Mouse (Mus musculus) B cell, adult 2 months (primary cell): ENCODE results near the gene Gm37240.
"Not testable (repeated sequence)": the region's sequence is repeated elsewhere in the genome, so short reads cannot be mapped to it uniquely, and the experiment has no call there.

Experiments used
- DNase-seq, 2 experiments: peaks; one replicate each; pipeline ENCODE4 v3.0.0; 2022

The Gm37240 gene

DNA sequence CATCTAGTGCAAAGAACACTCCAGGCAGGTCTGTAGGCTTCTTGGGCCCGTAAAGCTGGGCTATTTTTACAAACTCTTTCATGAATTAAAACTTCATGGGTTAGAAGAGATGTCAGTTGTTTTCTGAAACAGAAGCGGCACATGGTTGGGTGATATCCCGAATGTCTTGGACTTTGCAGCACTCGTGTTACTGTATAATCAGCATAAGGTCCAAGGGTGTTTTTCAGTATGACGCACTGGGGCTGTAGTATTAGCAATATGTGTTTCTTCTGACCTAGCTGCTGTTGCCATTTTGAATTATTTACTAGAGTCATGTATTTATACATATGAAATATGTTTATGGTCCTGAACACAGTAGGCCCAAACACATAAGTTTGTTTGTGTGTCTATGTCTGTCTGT, 961.2 kb downstream of the Gm37240 start:
- no peak for DNase-seq

DNA sequence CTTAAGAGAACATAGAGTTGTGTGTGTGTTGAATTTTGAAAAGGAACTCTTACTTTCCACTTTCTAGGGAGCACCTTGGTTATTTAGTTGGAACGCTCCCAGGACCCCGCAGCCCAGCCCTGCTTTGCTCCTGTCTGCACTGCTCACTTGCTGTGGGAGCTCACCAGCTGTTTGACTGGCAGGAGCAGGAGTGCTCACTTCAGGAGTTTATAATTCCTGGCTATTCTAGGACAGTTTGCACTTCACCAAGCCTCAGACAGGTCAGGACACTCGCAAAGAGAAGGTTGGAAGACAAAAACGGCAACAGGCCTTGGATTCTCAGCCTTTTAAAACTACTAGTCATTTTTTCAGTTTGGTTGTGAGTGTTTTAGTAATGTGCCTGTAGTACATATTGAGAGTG, 962.1 kb downstream of the Gm37240 start:
- no peak for DNase-seq

DNA sequence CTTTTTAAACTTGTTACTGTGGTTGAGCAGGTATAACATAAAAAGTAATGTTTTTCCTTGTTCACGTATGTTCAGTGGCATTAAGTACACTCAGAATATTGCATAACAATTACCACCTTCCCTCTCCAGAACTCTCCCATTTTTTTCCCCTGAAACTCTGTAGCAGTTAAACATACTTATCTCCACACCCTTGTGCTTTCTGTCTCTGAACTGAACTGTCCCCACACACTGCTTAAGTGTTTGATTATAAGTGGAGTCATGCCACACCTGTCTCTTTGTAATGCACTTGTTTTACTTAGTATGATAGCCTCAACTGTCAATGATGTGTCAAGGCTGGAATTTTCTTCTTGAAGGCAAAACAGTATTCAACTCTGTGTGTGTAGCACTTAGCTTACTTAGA, 963.6 kb downstream of the Gm37240 start:
- DNase-seq, result no peak

DNA sequence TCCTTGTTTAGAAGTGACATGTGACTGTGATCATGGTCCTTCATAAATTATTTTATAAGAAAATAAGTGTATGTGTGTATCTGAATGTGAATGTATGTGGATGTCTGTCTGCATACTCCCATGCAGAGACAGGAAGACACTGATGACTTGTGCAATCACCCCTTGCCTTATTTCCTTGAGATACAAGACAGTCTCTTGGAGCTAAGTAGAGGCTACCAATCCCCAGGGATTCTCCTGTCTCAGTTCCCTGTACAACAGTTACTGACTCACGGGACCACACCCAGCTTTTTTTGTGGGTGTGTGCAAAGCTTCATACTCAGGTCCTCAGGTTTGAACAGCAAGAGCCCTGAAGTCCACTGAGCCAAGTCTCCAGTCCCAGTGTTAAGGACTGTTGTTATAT, 964.1 kb downstream of the Gm37240 start:
- DNase-seq, result peak in 1 of 2 experiments; percentile 7

DNA sequence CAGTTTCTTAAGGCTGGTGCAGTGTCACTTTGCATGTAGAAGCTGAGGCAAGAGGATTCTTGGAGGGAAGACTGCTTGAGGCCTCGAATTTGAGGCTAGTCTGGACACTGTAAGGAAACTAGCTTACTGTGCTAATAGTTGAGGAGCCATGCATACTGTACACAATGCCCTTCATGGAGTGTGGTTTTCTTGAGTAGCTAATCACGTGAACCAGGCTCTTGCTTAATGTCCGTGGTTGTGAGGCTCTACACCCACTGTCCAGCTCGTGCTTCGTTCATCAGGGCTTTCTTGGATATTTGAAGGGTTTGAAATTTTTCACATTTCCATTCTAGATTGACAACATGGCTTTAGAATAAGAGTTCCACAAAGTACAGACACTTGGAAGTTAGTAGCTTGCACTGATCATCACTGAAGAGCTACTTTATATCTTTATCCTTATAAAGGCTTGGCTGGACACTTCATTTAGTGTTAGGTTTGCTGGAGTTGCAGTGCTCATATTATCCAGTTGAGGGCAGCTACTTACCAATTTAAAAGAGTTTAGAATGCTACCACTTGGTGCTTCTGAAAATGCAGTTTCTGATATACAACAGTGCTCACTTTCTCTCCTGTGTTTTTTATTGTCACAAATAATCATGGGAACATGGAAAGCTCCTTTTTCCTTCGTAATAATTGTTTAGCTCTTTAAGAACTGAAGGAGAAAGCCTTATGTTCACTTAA, 965.5 kb downstream of the Gm37240 start:
- DNase-seq, result no peak

DNA sequence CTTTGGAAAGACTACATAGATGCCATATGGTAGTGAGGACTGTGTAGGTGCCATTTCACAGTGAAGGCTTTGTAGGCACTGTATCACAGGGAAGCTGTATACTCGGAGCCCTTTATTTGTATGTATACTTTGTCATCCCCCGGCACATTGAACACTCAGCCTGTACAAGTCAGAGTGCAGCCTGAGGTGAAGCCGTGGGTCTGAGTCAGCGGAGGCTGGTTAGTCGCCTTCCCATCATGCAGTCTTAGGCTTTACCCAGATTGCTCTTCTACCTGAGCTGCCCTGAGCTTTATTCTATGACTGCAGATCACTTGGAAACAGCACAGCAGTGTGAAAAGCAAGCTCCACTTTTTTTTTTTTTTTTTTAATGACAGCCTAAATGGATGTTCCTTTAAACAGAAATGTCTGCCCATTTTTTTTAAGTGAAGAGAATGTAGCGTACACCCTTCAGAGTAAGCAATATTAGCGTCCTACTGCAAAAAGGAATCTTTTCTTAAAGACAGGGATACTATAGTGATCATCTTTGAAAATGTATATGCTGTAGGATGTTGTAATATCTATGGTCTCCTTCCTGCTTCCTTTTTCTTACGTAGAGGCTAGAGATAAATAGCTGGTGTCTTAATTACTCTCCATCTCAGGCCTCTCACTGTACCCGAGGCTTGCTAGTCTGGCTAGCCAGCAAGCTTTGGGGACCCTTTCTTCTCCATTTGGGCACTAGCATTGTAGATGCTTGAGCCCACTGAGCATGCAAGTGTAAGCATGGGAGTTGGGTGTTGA, 969.2 kb downstream of the Gm37240 start:
- no peak for DNase-seq

DNA sequence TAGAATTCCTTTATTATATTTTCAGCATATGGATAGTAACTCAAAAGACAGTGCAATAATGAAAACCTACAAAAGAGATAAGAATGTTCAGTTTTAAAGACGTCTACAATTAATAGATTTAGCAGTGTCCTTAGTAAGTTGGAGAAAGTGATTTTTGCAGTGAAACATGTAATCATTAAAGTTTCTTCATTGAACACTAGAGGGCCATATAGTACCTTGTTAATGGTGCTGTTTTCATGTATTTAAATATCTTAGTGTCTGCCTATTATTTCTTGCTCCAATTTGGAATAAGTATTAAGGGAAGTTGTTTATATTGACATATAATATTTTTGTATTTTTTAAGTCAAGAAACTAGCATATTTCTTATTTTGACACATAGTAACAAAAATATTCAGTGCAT, 973.0 kb downstream of the Gm37240 start:
- DNase-seq, result no peak

DNA sequence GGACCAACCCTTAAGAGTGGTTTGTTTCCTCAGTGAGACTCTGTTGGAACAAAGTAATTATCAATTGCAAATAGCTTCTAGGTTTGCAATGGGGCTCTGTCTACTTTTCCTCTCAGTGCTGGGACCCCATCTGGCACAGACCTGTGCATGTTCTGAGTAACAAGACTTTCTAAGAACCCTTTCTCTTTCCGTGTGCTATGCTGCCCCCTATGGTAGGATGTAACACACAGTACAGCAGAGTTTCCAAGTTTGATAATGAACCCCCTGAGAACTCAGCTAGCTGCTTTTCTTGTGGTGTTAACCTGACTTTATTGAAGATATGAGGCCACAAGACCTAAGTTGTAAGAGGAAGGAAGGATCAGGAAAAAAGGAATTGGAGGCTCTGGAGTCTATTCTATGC, 980.8 kb downstream of the Gm37240 start:
- DNase-seq, result peak; percentile 45 to 56

DNA sequence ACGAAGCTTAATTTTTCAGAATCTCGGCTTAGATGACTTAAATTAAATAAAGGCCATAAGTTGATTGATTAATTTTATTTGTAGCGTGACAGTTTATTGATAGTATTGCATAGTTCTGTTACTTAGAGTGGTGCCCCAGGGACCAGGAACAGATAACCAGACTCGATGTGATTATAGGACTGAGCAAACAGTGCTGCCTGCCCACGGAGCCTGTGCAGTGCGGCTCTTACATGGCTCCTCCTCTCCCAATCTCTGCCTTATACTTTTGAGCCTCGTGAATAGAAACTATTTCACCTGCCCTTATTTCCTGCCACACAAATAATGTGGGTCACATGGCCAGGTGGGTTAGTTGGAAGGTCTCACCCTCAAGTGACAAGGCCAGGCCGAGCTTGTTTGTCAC, 989.4 kb downstream of the Gm37240 start:
- no peak for DNase-seq

DNA sequence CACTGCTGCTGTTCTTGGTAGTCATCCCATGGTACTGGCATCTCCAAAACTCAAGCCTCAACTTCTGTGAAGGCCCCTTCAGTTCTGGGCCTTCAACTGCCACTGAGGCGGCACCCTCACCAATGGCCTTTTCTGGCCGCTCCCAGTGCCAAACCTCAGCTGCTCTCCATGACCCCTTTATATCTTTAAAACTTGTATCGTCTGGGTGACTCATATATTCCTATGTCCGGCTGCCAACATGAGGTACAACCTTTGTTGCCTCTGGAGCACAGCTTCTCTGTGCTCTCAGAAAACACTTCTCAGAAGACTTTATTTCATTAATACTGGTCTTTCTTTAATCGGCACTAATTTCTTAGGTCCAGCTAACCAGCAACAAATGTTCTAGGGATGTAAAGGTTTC, 996.3 kb downstream of the Gm37240 start:
- DNase-seq, result no peak

DNA sequence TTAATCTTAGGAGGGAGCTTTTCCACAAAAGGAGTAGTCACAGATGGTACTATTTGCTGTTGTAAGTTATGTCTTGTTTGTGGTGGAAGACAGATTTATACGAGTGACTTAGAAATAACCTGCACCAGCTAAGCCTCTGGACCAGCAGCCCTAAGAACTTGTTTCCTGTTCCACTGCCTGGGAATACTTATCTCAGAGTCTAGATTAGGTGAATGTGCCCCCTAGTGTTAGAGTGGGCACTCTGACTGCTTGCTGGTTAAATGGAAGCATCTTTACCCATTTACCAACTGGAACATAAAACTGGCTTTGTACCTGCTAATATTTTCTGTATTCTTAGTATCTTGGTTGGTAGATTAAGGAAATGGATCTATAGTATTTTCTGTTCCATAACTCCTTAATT, 997.7 kb downstream of the Gm37240 start:
- DNase-seq, result peak in 1 of 2 experiments; percentile 15

DNA sequence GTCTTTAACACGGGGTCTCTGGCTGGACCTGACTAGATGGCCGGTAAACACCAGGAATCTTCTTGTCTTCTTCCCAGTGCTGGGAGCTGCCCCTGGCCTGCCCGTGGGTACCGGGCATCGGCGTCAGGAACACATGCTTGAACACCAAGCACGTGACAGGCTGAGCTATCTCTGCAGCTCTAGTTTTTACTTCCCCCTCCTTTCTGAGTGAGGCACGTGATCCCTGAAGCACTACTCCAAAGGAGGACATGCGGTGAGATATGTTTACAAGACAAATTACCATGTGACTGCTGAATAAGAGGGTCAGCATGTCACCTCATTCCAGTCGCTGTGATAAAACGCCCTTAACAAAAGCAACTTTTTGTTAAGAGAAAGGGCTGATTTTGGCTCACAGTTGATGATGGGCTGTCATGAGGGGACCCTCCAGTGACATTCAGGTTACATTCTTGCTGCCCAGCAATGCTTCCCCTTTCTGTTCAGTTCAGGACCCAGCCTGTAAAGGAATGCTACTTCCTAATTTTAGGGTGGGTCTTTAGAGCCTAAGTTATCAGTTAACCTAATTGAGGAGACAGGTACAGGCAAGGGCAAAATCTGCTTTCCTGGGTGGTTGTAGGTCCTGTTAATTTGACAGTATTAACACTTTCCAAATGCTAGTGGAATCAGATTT, 1003.4 kb downstream of the Gm37240 start:
- peak; percentile 52 to 64 for DNase-seq

DNA sequence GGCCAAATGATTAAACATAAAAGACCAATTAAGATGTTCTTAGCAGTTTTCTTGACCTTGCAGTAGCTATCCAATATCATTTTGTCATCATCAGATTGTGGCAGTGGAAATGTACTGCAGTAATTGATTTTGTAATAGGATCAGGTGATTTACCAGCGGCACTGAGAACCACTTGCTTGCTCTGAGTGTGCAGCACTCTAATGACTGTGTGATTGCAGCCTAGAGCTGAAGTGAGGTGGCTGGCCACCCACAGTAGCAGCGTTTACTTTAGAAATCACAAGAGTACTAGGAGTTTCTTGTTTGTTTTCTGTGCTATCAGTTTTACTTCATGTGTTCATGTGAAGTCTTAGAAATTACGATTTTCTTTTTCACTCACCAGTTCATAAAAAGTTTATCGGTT, 1011.1 kb downstream of the Gm37240 start:
- DNase-seq, result no peak

DNA sequence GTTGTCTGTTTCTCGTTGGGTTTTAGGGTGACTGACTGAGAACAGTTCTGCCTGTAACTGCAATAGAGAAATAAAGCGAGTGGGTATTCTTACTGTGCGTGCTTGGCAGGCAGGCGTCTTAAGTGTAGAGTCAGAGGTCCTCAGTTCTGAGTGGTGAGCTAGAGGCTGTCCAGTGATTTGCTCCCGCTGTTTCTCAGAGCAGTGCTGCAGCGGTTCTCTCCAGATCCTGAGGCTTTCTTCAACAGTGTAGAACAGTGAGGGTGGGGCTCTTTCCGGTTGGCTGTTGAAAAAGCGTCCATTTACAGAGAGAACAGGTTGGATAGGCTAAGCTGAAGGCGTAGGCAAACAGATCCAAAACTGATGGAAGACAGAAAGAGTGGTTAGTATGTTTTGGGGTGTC, 1012.0 kb downstream of the Gm37240 start:
- DNase-seq, result no peak

DNA sequence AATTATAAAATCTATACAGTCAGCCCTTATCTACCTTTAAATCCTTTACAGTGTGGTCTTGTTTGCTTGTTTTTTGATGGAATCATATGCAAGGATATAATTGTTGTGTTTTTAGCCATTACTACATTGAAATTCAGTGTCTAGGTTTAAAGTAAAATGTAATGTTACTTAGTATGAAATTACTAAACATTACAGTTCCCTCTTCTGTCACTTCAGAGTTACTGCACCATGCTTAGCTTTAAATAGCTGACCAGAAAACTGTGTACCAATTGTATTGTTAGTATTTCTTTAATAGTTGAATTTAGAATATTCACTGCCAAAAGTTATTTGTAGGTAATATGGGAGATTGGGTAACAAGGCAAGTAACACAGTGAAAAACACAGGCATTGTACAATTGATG, 1017.2 kb downstream of the Gm37240 start:
- DNase-seq, result no peak

DNA sequence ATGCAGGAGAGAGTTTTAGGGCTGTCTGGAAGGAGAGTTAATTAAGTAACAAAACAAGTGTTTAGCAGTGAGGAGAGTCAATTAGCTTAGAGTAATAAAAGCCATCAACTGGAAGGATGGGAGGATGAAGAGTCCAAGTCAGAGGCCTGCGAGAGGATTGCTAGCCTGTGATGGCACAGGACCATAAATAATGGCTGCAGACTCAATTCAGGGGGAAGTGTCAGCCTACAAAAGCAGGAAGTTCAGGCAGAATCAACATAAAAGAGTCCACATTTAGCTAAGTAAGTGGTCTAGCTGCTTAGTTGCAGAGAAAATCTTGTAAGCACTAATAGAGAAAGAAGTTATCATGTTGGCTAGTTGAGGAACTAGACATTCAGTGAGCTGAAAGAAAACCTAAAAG, 1019.3 kb downstream of the Gm37240 start:
- no peak for DNase-seq

DNA sequence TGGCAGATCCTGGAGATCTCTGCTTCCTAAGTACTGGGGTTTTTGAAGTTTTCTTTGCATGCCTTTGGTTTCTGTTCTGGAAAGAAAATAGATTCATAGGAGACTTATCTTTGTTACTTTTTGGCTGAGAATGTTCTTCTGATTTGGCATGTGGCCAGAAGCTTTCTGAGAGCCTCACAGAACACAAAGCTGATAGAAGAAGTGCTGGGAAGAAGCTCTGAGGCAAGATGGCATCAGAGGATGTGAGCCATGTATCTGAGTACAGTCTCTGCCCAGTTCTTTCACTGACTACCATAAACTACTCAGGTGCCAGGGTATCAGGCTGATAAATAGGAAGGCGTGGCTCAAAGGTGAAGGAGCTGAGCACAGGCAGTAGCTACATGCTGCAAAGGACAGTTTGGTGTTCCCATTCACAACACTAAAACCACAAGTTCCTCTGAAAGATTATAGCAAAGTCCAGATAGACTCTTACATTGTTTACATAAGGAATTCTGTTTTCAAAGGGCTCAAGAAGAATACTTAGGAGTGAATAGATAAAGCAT, 1019.8 kb downstream of the Gm37240 start:
- no peak for DNase-seq

DNA sequence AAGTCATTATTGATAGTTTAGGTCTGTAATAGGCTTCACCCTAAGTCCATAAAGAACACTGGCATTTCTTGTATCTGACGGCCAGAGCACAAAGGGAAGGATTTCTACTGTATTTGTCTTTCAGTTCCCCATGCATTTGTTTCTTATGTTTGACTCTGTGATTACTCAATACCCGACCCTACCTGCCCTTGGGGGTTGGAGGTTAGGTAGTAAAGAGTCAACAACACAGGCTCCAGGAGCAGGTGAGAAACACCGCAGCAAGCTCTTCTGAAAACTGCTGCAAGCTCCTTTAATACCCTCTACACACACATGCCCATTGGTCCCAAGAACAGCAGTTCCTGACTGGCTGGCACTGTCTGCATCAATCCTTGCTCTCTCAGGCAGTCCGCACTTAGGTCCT, 1020.5 kb downstream of the Gm37240 start:
- no peak for DNase-seq

DNA sequence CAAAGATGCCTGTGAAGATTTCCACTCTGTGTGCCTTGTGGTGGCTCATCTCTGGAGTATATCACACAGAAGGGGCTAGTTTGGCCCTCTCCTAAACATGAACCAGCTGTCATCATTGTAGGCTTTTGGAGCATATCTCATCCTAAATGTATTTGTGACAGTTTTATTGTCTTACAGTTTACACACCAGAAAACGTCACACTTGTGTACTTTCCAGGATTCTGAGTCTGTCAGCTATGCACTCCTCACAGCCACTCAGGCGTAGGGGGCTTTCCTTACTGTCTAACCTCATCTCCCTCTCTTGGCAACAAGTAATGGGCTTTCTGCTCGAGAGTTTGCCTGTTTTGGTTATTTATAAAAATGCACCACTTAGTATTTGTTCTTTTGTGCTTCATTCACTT, 1021.6 kb downstream of the Gm37240 start:
- no peak for DNase-seq

DNA sequence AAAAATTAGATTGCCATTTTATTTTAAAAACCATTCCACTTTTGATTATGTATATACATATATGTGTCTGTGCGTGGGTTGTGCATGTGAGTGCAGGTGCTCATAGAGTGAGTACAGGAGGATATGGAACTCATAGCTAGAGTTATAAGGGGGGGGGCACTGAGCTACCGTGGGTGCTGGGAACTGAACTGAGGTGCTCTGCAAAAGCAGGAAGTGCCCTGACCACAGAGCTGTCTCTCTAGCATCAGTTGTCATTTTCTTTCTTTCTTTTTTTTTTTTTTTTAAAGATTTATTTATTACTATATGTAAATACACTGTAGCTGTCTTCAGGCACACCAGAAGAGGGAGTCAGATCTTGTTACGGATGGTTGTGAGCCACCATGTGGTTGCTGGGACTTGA, 1025.5 kb downstream of the Gm37240 start:
- not testable (repeated sequence) for DNase-seq

DNA sequence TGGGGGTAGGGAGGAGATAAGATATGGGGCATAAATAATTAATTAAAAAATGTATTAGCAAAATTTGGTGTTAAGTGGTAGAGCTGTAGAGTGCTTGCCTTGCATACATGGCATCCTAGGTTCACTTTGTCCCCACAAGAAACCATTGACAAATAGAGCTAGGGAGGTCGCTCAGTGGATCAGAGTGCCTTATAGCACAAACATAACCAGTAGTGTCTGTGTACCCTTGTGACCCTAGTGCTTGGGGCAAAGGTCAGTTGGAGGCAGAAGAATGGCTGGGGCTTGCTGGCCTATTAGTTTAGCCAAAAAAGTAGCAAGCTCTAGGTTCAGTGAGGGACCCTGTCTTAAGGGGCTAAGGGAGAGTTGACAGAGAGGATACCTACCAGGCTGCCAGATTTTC, 1026.6 kb downstream of the Gm37240 start:
- no peak for DNase-seq

DNA sequence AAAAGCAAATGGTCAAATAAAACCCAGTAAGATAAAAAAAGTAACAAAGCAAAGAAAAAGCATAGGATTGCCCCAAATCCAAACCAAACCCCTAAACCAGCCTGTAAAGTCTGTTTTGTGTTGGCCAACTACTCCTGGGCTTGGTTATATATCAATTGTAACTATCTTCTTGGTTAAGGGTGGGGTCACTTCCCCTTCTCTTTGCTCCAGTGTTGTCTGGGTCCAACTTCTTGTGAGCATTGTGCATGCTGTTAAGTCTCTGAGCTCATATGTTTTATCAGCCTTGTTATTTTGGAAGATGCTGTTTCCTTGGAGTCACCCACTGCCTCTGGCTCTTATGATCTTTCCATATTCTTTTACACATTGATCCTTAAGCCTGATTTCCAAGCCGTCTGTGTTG, 1032.9 kb downstream of the Gm37240 start:
- DNase-seq, result no peak

DNA sequence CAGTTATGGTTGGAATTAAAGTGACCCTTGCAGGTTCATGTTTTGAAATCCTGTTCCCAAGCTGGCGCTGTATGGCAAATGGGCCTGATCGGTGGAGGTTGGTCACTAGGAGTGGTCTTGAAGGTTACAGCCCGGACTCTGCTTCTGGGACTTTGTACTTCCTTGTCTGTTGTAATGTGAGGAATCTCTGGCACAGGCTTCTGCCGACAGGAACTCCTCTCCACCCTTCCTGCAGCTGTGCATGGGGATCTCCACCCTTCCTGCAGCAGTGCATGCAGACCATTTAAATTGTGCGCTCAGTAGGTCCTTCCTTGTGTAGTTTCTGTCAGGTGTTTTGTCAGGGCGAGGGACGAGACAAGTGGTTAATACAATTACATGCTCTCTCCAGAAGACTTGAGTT, 1034.4 kb downstream of the Gm37240 start:
- no peak for DNase-seq

DNA sequence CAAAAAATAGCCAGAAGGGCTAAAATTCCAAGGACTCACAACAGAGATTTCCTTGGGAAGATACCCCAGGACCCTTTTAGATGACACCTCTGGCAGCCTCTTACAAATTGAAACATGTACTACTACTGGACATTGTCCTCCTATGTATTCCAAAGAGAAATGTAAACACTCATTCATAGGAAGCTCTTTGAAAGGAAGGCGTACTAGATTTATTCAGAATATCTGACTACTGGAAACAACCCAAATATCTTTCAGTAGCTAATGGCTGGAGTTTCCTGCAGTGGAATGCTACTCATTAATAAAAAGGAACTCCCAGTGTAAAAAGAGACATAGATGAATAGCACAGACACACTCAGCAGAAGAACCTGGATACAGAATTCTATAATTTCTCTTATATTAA, 1035.5 kb downstream of the Gm37240 start:
- DNase-seq, result no peak
